Mouse (Mus musculus) kidney, adult 2 months (tissue): ENCODE results near the gene Cmtm2a. TPM values are rescaled to one million over a fixed set of nuclear protein-coding genes. Genes with fewer than 3 reads are reported as not detected.
"Not testable (repeated sequence)": the region's sequence is repeated elsewhere in the genome, so short reads cannot be mapped to it uniquely, and the experiment has no call there.

Experiments
- DNase-seq: peaks from one replicate; pipeline ENCODE4 v3.0.0; 2021
- H3K27ac ChIP-seq: fragments of 200-500 bp; 2 replicates; pipeline ENCODE4 v1.5.1; 2012; ENCODE audit warnings: low read depth, low read length, control low read depth, inconsistent platforms; ENCODE audit not compliant: insufficient read depth
- H3K27me3 ChIP-seq: fragments of 200-500 bp; replicated peaks from 2 replicates; pipeline ENCODE4 v1.6.1; 2012; ENCODE audit warnings: mild to moderate bottlenecking, moderate library complexity, low read length, inconsistent platforms; ENCODE audit not compliant: control insufficient read depth, insufficient read depth
- H3K36me3 ChIP-seq: fragments of 200-500 bp; 2 replicates; pipeline ENCODE4 v1.6.1; 2012; ENCODE audit warnings: mild to moderate bottlenecking, moderate library complexity, low read length, inconsistent platforms; ENCODE audit not compliant: control insufficient read depth, insufficient read depth
- H3K4me1 ChIP-seq: fragments of 200-500 bp; 2 replicates; pipeline ENCODE4 v1.6.1; 2011; ENCODE audit warnings: low read length; ENCODE audit not compliant: control insufficient read depth, insufficient read depth
- H3K4me3 ChIP-seq: fragments of 200-500 bp; 2 replicates; pipeline ENCODE4 v1.5.1; 2011; ENCODE audit warnings: mild to moderate bottlenecking, low read depth, low read length, control low read depth; ENCODE audit not compliant: insufficient read depth
- CTCF ChIP-seq: fragments of 200-500 bp; conservative IDR thresholded peaks from 2 replicates; pipeline ENCODE4 v1.5.1; 2011; ENCODE audit warnings: low read depth, mild to moderate bottlenecking, control low read depth, low read length, moderate library complexity, mixed read lengths; ENCODE audit not compliant: insufficient read depth, insufficient read length
- POLR2A ChIP-seq: fragments of 200-500 bp; IDR thresholded peaks from one replicate; pipeline ENCODE4 v1.6.1; 2011; ENCODE audit warnings: low read depth, low read length, control low read depth
- WGBS: fragments of 180-500 bp; shearing (Covaris S2); methylation state at CpG from one replicate; pipeline ENCODE4 v1.1.7; 2018; 5-methylcytosine and 5-hydroxymethylcytosine counted together
- polyA plus RNA-seq: library from polyadenylated mRNA; depleted of rRNA; stranded (reverse); fragments of >200 nt; gene quantifications from 2 replicates; pipeline ENCODE4 v1.2.3, GENCODE M21; 2012

Gene Cmtm2a
- polyA plus RNA-seq, 1 experiment = 0.28 TPM

DNA sequence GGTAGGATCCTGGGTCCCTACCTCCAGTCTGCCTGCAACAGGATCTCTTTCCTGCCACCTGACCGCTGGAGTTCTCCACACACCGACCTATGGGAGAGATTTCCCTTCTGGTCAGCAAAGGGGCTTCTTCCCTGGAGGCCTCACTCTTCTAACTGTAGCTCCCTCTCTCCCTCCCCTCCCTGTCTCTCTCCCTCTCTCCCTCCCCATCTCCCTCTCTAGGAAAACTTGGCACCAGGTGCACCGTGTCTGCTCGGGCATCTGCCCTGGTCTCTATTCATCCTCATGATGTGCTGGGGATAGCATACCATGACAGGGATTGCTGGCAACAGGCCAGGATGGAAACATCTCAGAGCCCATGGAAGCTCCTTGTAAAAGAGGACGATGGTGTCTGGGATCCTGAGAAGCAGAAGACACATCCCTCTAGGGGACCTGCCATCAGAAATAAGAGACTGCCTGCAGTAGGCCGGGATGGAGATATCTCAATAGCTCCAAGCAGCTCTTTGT, 24.0 kb downstream of the Cmtm2a start:
- no peaks in the 10 kb centered on the region for H3K27me3 ChIP-seq
- no peaks in the 10 kb centered on the region for H3K4me1 ChIP-seq
- TF ChIP-seq CTCF (no peak), POLR2A (no peak)
- no peak overlapping the region for H3K4me3 ChIP-seq
- H3K27ac ChIP-seq = no peak overlapping the region
- no peaks in the 10 kb centered on the region for H3K36me3 ChIP-seq
- 76% methylated on average over 6 of the region's 6 CpGs for WGBS
- no peak for DNase-seq

- no peaks in the 10 kb centered on the region for H3K36me3 ChIP-seq
- H3K4me1 ChIP-seq = no peaks in the 10 kb centered on the region
- no peak overlapping the region for H3K4me3 ChIP-seq
- DNase-seq = no peak
- H3K27ac ChIP-seq = no peak overlapping the region
- no peaks in the 10 kb centered on the region for H3K27me3 ChIP-seq
- TF ChIP-seq CTCF (no peak), POLR2A (no peak)
These were observed 24.6 kb downstream of the Cmtm2a start for GRCm38 (mm10) chr8:104268368-104268767.

DNA sequence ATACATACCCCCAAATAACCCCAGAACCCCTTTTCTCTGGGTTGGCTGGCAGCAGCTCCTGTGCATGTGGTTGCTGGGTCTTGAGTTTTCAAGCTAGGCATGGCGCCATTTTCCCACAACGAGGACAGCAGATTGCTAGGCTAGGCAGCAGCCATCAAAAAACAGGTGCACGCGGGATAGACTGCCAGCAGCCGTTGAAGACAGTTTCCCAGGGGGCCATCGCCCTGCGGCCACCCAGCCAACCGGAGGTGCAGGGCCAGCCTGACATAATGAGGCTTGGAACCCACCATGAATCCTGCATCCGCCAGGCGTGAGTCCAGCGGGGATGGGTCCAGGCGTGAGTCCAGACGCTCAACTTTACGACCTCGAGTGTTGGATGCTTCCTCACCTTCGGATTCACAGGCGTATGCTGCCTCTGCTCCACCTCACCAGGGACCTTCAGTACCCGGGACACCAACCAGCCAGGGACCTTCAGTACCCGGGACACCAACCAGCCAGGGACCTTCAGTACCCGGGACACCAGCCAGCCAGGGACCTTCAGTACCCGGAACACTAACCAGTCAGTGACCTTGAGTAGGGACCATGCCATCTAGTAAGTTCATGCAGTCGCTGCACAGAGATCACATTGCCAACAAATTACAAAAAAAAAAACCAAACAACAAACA, 28.6 kb downstream of the Cmtm2a start:
- not testable (repeated sequence) for H3K4me1 ChIP-seq, H3K27ac ChIP-seq, H3K27me3 ChIP-seq, H3K4me3 ChIP-seq, DNase-seq, H3K36me3 ChIP-seq
- WGBS = 97% methylated on average over 22 of the region's 22 CpGs

- H3K4me1 ChIP-seq, H3K36me3 ChIP-seq, H3K27ac ChIP-seq, H3K27me3 ChIP-seq, H3K4me3 ChIP-seq, DNase-seq: not testable (repeated sequence)
- 94% methylated on average over 5 of the region's 5 CpGs for WGBS
These were observed 31.2 kb downstream of the Cmtm2a start for GRCm38 (mm10) chr8:104261802-104262201.

DNA sequence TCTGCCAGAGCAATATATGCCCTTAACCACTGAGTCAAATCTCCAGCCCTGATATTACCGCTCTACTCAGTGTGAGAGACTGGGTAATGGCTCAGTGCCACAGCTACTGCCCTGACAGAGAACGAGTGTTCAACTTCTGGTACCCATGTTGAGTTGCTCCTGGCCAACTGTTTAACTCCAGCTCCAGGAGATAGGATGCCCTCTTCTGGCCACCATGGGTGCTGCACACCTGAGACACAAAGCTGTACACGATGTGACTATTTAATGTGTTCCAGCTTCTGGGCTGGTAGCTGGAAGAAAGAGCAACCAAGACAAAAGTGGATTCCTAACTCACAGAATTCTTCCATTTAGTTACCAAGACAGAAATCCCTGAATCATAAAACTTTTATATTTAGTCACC, 40.0 kb downstream of the Cmtm2a start:
- WGBS = 87% methylated on average over 3 of the region's 3 CpGs
- Histone ChIP-seq H3K27ac (no peak overlapping the region), H3K4me1 (no peaks in the 10 kb centered on the region; the same call in 1 of the 2 replicates), H3K36me3 (no peaks in the 10 kb centered on the region), H3K27me3 (no peaks in the 10 kb centered on the region), H3K4me3 (no peak overlapping the region)
- no peak for TF ChIP-seq POLR2A
- TF ChIP-seq CTCF = peak; percentile 48
- DNase-seq = peak; percentile 12

DNA sequence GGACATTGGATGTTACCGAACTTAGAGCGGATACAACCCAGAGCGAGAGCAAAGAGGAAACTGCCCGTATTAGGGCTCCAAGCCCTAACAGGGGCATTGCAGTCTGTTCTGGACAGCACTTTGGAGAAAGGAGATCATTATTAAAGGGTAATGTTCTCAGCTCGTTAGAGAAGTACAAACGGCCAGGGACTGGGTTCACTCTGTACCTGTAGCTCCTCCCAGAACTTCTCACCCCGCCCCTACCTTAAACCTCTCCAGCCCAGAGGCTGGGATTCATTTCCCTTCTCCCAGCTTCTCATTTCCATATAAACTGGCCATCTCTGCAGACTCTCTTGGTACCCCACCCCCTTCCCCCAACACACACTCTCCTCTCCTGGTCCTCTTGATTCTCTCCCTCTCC, 41.5 kb downstream of the Cmtm2a start:
- H3K36me3 ChIP-seq = no peaks in the 10 kb centered on the region
- TF ChIP-seq CTCF (no peak), POLR2A (no peak)
- H3K27ac ChIP-seq = no peak overlapping the region
- WGBS = 0% methylated on average over 7 of the region's 7 CpGs
- no peaks in the 10 kb centered on the region; the same call in 1 of the 2 replicates for H3K4me1 ChIP-seq
- DNase-seq = peak; percentile 35
- H3K4me3 ChIP-seq = peak overlapping the region; percentile 34
- no peaks in the 10 kb centered on the region for H3K27me3 ChIP-seq

GRCm38 (mm10) chr8:104250439-104251367, 42.3 kb downstream of the Cmtm2a start, which contains the start of gene Cklf:
TSS of gene Cklf (plus strand) at chr8:104250861.
- 0 out of 2 replicates have a peak, but pooled peaks have one; percentile 25 for TF ChIP-seq CTCF
- TF ChIP-seq POLR2A = peak; percentile 42
- Histone ChIP-seq H3K27ac (no peak within 1 kb of the TSS), H3K4me3 (peak within 1 kb of the TSS; percentile 77), H3K4me1 (no peaks in the 10 kb centered on the region; the same call in 1 of the 2 replicates), H3K36me3 (no peaks in the 10 kb centered on the region), H3K27me3 (no peaks in the 10 kb centered on the region)
- DNase-seq = peak; percentile 93
- WGBS = 4% methylated on average over 41 of the region's 41 CpGs
